Mouse (Mus musculus): ENCODE data around the gene Pdzph1. TPM values are rescaled to one million over a fixed set of nuclear protein-coding genes. Genes with fewer than 3 reads are reported as not detected.
A peak's percentile ranks its signal among the peaks of the same experiment; 100 is the strongest.

Gene Pdzph1
- polyA plus RNA-seq (2015; fragmentation: Nextera tagmentation; extraction: Ambion mirVana): not detected in 2 replicates

- no peak for ATAC-seq (ENCODE audit: insufficient read depth, low FRiP score)
Measured at GRCm38 (mm10) chr17:58991275-58991674, at the start of gene Pdzph1. TSS of gene Pdzph1 (minus strand) at chr17:58991375.

GRCm38 (mm10) chr17:59039754-59040153, 48.6 kb upstream of the Pdzph1 start:
- H3K36me3 ChIP-seq (ENCODE audit: control insufficient read depth, insufficient read depth, low read length): no peaks in the 10 kb centered on the region
- ATAC-seq (ENCODE audit: insufficient read depth, low FRiP score): no peak
- no peak overlapping the region for H3K27ac ChIP-seq (ENCODE audit: low read length)
- H3K9me3 ChIP-seq (replicated peaks; ENCODE audit: control insufficient read depth, low read length): no peaks in the 10 kb centered on the region
- H3K9ac ChIP-seq (ENCODE audit: low read length): no peak overlapping the region
- H3K27me3 ChIP-seq (ENCODE audit: control insufficient read depth, insufficient read depth, low read length): no peaks in the 10 kb centered on the region
- no peak overlapping the region for H3K4me3 ChIP-seq (replicated peaks; ENCODE audit: low read length)
- WGBS: 35% methylated on average over 5 of the region's 5 CpGs
- H3K4me1 ChIP-seq (ENCODE audit: control insufficient read depth, insufficient read depth, low read length): no peaks in the 10 kb centered on the region
- no peak overlapping the region for H3K4me2 ChIP-seq (ENCODE audit: low read depth, low read length)

More at GRCm38 (mm10) chr17:58991275-58991674, at the start of gene Pdzph1:
- no peak within 1 kb of the TSS for H3K9ac ChIP-seq (ENCODE audit: low read length)
- H3K4me2 ChIP-seq (ENCODE audit: low read depth, low read length): no peak within 1 kb of the TSS
- no peaks in the 10 kb centered on the region for H3K4me1 ChIP-seq (ENCODE audit: control insufficient read depth, insufficient read depth, low read length)
- WGBS: 81% methylated on average over 6 of the region's 6 CpGs
- no peak within 1 kb of the TSS for H3K4me3 ChIP-seq (replicated peaks; ENCODE audit: low read length)
- no peaks in the 10 kb centered on the region for H3K36me3 ChIP-seq (ENCODE audit: control insufficient read depth, insufficient read depth, low read length)
- H3K27ac ChIP-seq (ENCODE audit: low read length): no peak within 1 kb of the TSS
- H3K27me3 ChIP-seq (ENCODE audit: control insufficient read depth, insufficient read depth, low read length): no peaks in the 10 kb centered on the region
- H3K9me3 ChIP-seq (replicated peaks; ENCODE audit: control insufficient read depth, low read length): no peaks in the 10 kb centered on the region

- Histone ChIP-seq H3K4me1 (ENCODE audit: control insufficient read depth, insufficient read depth, low read length) (no peaks in the 10 kb centered on the region), H3K36me3 (ENCODE audit: control insufficient read depth, insufficient read depth, low read length) (no peaks in the 10 kb centered on the region), H3K4me2 (ENCODE audit: low read depth, low read length) (no peak overlapping the region), H3K27me3 (ENCODE audit: control insufficient read depth, insufficient read depth, low read length) (no peaks in the 10 kb centered on the region), H3K4me3 (replicated peaks; ENCODE audit: low read length) (no peak overlapping the region), H3K27ac (ENCODE audit: low read length) (no peak overlapping the region), H3K9ac (ENCODE audit: low read length) (no peak overlapping the region), H3K9me3 (replicated peaks; ENCODE audit: control insufficient read depth, low read length) (no peaks in the 10 kb centered on the region)
- no peak for ATAC-seq (ENCODE audit: insufficient read depth, low FRiP score)
- WGBS: 91% methylated on average over 3 of the region's 3 CpGs
Measured at GRCm38 (mm10) chr17:59033445-59033844, 42.3 kb upstream of the Pdzph1 start.

GRCm38 (mm10) chr17:59026336-59026735, 35.2 kb upstream of the Pdzph1 start:
- no peak overlapping the region for H3K4me3 ChIP-seq (replicated peaks; ENCODE audit: low read length)
- H3K9me3 ChIP-seq (replicated peaks; ENCODE audit: control insufficient read depth, low read length): no peaks in the 10 kb centered on the region
- H3K4me2 ChIP-seq (ENCODE audit: low read depth, low read length): no peak overlapping the region
- no peak overlapping the region for H3K9ac ChIP-seq (ENCODE audit: low read length)
- 71% methylated on average over 3 of the region's 3 CpGs for WGBS
- ATAC-seq (ENCODE audit: insufficient read depth, low FRiP score): no peak
- H3K4me1 ChIP-seq (ENCODE audit: control insufficient read depth, insufficient read depth, low read length): no peaks in the 10 kb centered on the region
- H3K27me3 ChIP-seq (ENCODE audit: control insufficient read depth, insufficient read depth, low read length): no peaks in the 10 kb centered on the region
- H3K27ac ChIP-seq (ENCODE audit: low read length): no peak overlapping the region
- no peaks in the 10 kb centered on the region for H3K36me3 ChIP-seq (ENCODE audit: control insufficient read depth, insufficient read depth, low read length)

GRCm38 (mm10) chr17:59024502-59024901, 33.3 kb upstream of the Pdzph1 start:
- H3K36me3 ChIP-seq (ENCODE audit: control insufficient read depth, insufficient read depth, low read length): no peaks in the 10 kb centered on the region
- H3K4me2 ChIP-seq (ENCODE audit: low read depth, low read length): no peak overlapping the region
- no peak overlapping the region for H3K4me3 ChIP-seq (replicated peaks; ENCODE audit: low read length)
- no peaks in the 10 kb centered on the region for H3K9me3 ChIP-seq (replicated peaks; ENCODE audit: control insufficient read depth, low read length)
- WGBS: 43% methylated on average over 6 of the region's 6 CpGs
- no peak for ATAC-seq (ENCODE audit: insufficient read depth, low FRiP score)
- no peak overlapping the region for H3K27ac ChIP-seq (ENCODE audit: low read length)
- H3K27me3 ChIP-seq (ENCODE audit: control insufficient read depth, insufficient read depth, low read length): no peaks in the 10 kb centered on the region
- H3K9ac ChIP-seq (ENCODE audit: low read length): no peak overlapping the region
- no peaks in the 10 kb centered on the region for H3K4me1 ChIP-seq (ENCODE audit: control insufficient read depth, insufficient read depth, low read length)

- Histone ChIP-seq H3K27me3 (ENCODE audit: control insufficient read depth, insufficient read depth, low read length) (no peaks in the 10 kb centered on the region), H3K4me2 (ENCODE audit: low read depth, low read length) (no peak overlapping the region), H3K9ac (ENCODE audit: low read length) (no peak overlapping the region), H3K36me3 (ENCODE audit: control insufficient read depth, insufficient read depth, low read length) (no peaks in the 10 kb centered on the region), H3K9me3 (replicated peaks; ENCODE audit: control insufficient read depth, low read length) (no peaks in the 10 kb centered on the region), H3K27ac (ENCODE audit: low read length) (no peak overlapping the region), H3K4me1 (ENCODE audit: control insufficient read depth, insufficient read depth, low read length) (no peaks in the 10 kb centered on the region), H3K4me3 (replicated peaks; ENCODE audit: low read length) (no peak overlapping the region)
- 59% methylated on average over 5 of the region's 5 CpGs for WGBS
- no peak for ATAC-seq (ENCODE audit: insufficient read depth, low FRiP score)
Measured at GRCm38 (mm10) chr17:59023971-59024370, 32.8 kb upstream of the Pdzph1 start.

- H3K4me1 ChIP-seq (ENCODE audit: control insufficient read depth, insufficient read depth, low read length): no peaks in the 10 kb centered on the region
- H3K36me3 ChIP-seq (ENCODE audit: control insufficient read depth, insufficient read depth, low read length): no peaks in the 10 kb centered on the region
- 89% methylated on average over 4 of the region's 4 CpGs for WGBS
- H3K27ac ChIP-seq (ENCODE audit: low read length): no peak overlapping the region
- H3K4me3 ChIP-seq (replicated peaks; ENCODE audit: low read length): no peak overlapping the region
- ATAC-seq (ENCODE audit: insufficient read depth, low FRiP score): no peak
- H3K9me3 ChIP-seq (replicated peaks; ENCODE audit: control insufficient read depth, low read length): no peaks in the 10 kb centered on the region
- H3K27me3 ChIP-seq (ENCODE audit: control insufficient read depth, insufficient read depth, low read length): no peaks in the 10 kb centered on the region
- no peak overlapping the region for H3K9ac ChIP-seq (ENCODE audit: low read length)
- H3K4me2 ChIP-seq (ENCODE audit: low read depth, low read length): no peak overlapping the region
Measured at GRCm38 (mm10) chr17:59018666-59019065, 27.5 kb upstream of the Pdzph1 start.

GRCm38 (mm10) chr17:59013091-59013459, 21.9 kb upstream of the Pdzph1 start, which contains the start of gene Nudt12:
TSS of gene Nudt12 (minus strand) at chr17:59013372.
- no peaks in the 10 kb centered on the region for H3K36me3 ChIP-seq (ENCODE audit: control insufficient read depth, insufficient read depth, low read length)
- 0% methylated on average over 22 of the region's 22 CpGs for WGBS
- ATAC-seq (ENCODE audit: insufficient read depth, low FRiP score): peak; percentile 92
- H3K27ac ChIP-seq (ENCODE audit: low read length): no peak within 1 kb of the TSS
- H3K4me2 ChIP-seq (ENCODE audit: low read depth, low read length): peak within 1 kb of the TSS; percentile 86
- no peaks in the 10 kb centered on the region for H3K27me3 ChIP-seq (ENCODE audit: control insufficient read depth, insufficient read depth, low read length)
- peak within 1 kb of the TSS; percentile 79 for H3K4me3 ChIP-seq (replicated peaks; ENCODE audit: low read length)
- peaks cover 6% of the 10 kb centered on the region; the same call in 1 of the 2 replicates for H3K4me1 ChIP-seq (ENCODE audit: control insufficient read depth, insufficient read depth, low read length)
- no peaks in the 10 kb centered on the region for H3K9me3 ChIP-seq (replicated peaks; ENCODE audit: control insufficient read depth, low read length)
- H3K9ac ChIP-seq (ENCODE audit: low read length): peak within 1 kb of the TSS; percentile 84

- no peak overlapping the region for H3K27ac ChIP-seq (ENCODE audit: low read length)
- WGBS: 10% methylated on average over 15 of the region's 15 CpGs
Measured at GRCm38 (mm10) chr17:59012421-59013090, 21.4 kb upstream of the Pdzph1 start.

More at GRCm38 (mm10) chr17:59012421-59013090, 21.4 kb upstream of the Pdzph1 start:
- Histone ChIP-seq H3K9me3 (replicated peaks; ENCODE audit: control insufficient read depth, low read length) (no peaks in the 10 kb centered on the region), H3K4me3 (replicated peaks; ENCODE audit: low read length) (peak overlapping the region; percentile 79), H3K4me2 (ENCODE audit: low read depth, low read length) (peak overlapping the region; percentile 86), H3K9ac (ENCODE audit: low read length) (peak overlapping the region; percentile 84), H3K36me3 (ENCODE audit: control insufficient read depth, insufficient read depth, low read length) (no peaks in the 10 kb centered on the region), H3K4me1 (ENCODE audit: control insufficient read depth, insufficient read depth, low read length) (peaks cover 6% of the 10 kb centered on the region; the same call in 1 of the 2 replicates), H3K27me3 (ENCODE audit: control insufficient read depth, insufficient read depth, low read length) (no peaks in the 10 kb centered on the region)
- ATAC-seq (ENCODE audit: insufficient read depth, low FRiP score): peak; percentile 73; the same call in 1 of the 2 replicates
